Mouse (Mus musculus): ENCODE results near the gene Phf3. TPM values are rescaled to one million over a fixed set of nuclear protein-coding genes. Genes with fewer than 3 reads are reported as not detected.

The Phf3 gene
- polyA plus RNA-seq, 1 experiment from 2014 or later = 38.4 TPM

Other genes with a start within 250 kb of the Phf3 start
- gene AC153137.1, start 104.0 kb upstream of the Phf3 start, polyA plus RNA-seq (2016; fragmentation: Nextera tagmentation; extraction: Ambion mirVana) = not detected in 2 replicates

Measured in neural tube, embryonic 12.5 days (tissue).